Mouse (Mus musculus) ovary, adult 18-20 months (tissue): ENCODE measurements around the gene Tsfm.
A peak's percentile ranks its signal among the peaks of the same experiment; 100 is the strongest.
"Not testable (repeated sequence)": the region's sequence is repeated elsewhere in the genome, so short reads cannot be mapped to it uniquely, and the experiment has no call there.

Experiments used
- DNase-seq: peaks from one replicate; pipeline ENCODE4 v3.0.0; 2022; ENCODE audit warnings: low spot score, mixed read lengths

Gene Tsfm

DNA sequence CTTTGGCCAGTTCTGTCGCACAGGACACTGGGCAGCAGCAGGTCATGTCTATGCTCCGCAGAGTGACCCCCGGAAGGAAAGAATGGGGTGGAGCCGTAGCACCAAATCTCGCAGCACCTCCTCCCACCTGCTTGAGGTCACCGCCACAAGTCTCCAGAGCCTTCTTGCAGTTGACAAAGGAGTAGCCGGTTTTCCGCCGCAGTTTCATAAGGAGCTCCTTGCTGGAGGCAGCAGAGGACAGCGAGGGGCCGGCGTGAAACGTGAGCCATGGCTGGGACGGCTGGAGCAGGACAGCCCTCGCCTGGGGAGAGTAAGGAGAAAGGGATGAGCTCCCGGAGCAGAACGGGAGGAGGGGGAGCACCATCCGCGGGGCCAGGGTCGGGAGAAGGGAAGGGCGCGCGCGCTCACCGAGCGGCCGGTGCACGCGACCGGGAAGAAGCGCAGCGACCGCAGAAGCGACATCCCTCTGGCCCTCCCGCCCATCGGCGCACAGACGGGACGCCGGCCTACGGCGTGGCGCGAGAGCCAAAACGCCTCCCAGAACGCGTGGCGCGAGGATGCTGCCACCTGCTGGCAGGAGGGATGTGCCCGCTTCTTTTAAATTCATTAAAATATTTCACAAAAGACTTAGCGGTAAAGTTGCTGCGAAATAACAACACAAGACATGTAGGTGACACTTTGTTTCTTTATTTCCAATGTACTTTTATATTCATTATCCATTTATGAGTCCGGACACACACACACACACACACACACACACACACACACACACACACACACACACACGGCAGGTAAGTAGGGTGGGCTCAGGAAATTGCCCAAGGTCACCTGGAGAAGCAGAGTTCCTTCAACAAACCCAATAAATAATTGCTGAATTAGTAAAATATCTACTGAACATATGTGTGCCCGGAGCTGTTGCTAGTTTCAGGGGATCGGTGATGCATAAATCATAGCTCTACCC, at the start of gene Tsfm:
Tsfm (minus strand) TSS at position 505 of the 961 bp plus-strand sequence.
- DNase-seq: peak; percentile 80

DNA sequence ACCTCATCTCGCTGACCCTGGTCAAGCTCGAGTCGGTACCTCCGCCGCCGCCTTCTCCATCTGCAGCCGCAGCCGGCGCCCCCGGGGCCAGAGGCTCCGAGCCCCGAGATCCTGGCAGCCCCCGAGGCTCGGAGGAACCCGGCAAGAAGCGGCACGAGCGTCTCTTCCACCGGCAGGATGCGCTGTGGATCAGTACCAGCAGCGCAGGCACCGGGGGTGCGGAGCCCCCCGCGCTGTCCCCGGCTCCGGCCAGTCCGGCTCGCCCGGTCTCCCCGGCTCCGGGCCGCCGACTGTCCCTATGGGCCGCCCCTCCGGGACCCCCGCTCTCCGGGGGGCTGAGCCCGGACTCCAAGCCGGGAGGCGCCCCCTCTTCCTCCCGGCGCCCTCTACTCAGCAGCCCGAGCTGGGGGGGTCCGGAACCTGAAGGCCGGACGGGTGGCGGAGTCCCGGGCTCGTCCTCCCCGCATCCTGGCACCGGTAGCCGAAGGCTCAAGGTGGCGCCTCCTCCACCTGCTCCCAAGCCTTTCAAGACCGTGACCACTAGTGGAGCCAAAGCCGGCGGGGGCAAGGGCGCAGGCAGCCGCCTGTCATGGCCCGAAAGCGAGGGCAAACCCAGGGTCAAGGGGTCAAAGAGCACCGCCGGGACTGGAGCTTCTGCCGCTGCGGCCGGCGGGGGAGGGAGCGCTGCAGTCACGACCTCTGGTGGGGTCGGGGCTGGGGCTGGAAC, 49.2 kb upstream of the Tsfm start:
- DNase-seq: no peak

DNA sequence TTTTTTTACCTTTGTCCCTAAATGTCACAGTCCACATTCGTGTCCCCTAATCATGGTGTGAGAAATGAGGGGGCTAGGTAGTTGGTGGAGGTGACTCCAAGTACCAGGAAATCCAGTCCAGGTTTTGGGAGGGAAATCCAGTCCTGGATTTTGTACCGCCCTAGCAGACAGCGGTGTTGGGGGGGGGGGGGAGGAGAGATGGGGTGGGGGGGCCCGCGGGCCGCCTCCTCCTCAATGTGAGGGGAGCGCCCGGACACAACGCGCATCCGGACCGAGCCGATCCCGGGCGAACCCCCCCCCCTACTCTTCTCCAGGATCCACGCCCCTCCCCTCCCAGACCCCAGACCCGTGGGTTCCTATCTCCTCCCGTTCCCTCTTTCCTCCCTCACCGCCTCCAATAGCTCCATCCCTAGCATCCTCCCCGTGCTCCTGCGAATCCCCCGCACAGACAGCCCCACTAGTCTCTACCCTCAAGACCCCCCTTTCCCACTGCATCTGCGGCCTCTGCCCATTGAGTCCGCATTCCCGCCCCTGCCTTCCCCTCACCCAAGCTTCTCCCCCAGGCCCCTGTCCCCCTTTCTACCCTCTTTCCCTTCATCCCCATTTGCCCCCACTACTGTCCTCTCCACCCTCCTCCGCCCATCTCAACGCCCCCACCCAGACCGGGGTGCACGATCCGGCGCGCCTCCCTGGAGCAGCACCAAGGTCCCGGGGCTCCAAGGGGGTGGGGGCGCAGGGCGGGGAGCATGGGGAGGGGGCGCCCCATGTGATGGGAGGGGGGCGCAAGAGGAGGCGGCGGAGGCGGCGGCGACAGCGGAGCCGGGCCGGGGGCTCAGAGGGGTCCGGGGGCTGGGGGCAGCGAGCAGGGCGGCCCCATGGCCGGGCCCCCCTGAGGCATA, 48.3 kb upstream of the Tsfm start:
- no peak for DNase-seq

DNA sequence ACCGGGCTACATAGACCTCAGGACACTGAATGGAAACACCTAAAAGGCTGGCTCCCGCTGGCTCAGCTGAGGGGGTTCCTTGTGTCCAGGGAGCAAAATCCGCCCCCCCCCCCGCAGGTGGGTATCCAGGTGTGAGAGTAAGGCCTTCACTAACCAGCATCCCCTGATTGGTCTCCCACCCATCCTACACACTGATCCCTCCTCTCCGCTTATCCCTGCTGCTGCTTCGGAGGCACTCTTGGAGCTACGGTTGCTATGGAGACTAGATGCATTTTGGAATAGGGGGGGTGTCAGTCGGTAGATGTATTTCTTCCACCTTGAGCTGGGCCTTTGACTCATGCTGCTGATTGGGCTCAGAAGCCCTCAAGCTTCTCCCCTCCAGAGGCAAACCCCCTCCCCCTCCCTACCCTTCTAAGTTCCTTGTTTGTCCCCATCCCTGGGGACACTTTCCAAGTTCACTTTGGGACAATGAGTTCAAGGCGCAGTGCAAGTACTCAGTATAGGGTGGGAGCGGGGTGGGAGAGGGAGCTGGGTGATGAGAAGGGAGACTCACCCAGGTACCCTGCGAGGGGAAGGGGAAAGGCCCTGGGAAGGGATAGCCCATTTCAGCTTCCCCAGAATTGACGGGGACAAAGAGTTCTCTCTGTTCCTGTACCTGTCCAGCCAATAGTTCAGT, 47.5 kb upstream of the Tsfm start:
- no peak for DNase-seq

DNA sequence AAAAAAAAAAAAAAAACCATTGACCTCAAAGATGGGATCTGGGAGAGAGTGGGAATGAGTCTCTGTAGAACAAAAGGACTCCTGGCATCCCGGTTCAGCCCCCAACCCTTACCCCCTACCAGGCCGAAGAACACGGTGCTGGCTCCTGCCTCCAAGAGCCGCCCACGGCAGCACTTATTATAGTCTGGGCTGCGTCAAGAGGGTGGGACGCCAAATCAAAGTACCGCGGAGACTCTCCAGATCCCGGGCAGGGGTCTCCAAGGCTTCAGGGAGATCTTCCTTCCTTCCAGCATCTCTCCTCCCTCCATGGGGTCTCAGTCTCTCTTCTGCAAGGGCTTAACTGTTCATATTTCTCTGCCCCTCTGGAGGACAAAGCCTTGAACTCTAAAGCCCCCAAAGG, 46.9 kb upstream of the Tsfm start:
- DNase-seq: no peak

DNA sequence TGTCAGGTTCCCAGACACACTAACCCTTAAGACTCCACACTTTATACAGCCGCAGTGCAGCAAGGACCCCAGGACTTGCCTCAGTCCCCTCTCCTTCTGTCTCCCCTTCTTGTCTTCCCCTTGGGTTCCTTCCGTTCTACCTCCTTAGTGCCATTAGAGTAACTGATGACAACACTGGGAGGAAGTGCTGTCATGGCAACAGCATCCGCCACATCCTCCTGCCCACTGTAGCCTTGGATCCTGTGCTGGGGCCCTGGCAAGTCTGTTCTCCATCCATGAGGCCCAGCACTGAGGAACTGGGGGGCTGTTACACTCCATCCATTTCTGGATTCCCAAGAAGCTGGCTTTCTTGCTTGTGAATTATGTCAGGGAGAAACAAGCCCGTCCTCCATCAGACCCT, 45.4 kb upstream of the Tsfm start:
- no peak for DNase-seq

DNA sequence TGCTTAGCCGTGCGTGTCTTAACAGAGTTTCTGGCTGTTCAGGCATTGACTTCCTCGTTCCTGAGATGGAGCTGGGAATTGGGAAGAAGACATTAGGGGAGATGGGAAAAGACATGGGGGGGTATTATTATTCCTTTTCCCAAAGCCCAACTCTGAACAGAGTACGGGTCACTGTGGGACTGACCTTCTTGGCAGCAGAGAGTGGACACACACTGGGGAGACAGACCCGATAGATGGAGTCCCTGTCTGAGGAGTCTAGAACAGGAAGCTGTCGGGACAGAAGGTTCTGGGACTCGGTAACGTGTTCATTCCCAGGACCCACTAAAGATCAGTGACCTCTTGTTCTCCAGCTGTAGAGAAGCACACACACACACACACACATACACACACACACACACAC, 45.0 kb upstream of the Tsfm start:
- DNase-seq: no peak

DNA sequence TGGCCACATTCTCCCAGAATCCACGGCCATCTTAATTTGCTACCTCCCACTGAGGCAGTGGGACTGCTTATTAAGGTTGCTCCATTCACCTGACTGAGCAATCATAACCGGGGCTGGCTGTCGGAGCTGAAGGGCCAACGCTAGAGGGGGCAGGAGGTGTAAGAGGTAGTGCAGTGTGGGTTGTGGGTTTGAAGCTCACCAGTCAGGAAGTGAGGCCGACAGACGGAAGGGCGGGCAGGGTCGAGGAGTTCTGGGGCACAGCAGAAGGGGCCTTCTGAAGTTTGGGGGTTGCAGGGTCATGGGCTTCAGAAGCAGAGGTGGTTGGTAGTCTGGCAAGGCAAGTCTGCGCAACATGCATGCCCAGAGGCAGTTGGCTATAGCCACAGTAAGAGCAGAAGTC, 44.4 kb upstream of the Tsfm start, which contains the start of gene Agap2:
Agap2 (plus strand) TSS at position 205 of the 400 bp plus-strand sequence.
- DNase-seq: no peak

DNA sequence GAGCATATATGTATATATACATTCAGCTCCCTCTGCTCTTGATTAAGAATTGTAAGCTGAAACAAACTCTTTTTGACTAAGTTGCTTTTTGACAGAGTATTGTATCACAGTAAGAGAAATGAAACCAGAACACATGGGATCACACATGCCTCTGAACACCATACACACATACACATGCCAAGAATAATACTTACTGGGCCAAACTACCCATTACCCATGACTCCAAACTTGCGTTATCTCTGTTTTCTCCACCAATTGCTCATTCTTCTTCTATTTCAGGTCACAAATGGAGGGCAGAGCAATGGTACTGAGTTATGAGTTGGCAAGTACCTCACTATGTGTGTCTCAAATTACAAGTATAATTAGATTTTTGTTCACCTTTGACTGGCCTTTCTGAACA, 43.3 kb upstream of the Tsfm start:
- DNase-seq: no peak

DNA sequence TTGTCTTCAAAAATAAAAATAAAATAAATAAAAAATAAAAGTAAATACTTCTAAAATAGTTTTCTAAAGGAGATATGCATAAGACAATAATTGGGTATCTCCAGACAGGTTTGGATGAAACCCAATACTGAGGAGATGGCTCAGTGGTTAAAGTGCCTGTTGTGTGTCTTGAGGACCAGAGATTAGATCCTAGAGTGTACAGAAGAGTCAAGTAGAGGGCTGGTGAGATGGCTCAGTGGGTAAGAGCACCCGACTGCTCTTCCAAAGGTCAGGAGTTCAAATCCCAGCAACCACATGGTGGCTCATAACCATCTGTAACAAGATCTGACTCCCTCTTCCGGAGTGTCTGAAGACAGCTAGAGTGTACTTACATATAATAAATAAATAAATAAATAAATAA, 42.3 kb upstream of the Tsfm start:
- DNase-seq: not testable (repeated sequence)

DNA sequence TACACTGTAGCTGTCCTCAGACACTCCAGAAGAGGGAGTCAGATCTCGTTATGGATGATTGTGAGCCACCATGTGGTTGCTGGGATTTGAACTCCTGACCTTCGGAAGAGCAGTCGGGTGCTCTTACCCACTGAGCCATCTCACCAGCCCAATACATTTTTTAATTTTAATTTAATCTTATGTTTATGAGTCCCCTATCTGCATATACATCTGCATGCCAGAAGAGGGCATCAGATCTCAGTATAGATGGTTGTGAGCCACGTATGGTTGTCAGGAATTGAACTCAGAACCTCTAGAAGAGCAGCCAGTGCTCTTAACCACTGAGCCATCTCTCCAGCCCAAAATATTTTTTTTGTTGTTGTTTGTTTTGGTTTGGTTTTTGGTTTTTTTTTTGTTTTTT, 41.6 kb upstream of the Tsfm start:
- DNase-seq: not testable (repeated sequence)

DNA sequence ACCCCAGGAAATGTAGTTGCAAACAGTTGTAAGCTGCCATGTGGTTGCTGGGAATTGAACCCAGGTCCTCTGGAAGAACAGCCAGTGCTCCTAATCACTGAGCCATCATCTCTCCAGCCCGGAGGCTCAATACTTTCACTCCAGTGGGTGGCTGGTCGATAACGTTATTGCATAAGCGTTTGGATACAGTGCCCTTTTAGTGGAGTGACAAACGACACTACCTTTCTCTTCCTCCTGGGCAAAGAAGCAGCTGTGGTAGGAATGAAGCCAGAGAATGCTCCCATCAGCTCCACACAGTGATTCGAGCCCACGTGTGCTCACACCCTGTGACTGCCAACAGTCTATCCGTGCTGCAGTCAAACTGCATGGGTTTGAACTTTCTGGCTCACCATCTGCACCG, 40.6 kb upstream of the Tsfm start:
- DNase-seq: no peak

DNA sequence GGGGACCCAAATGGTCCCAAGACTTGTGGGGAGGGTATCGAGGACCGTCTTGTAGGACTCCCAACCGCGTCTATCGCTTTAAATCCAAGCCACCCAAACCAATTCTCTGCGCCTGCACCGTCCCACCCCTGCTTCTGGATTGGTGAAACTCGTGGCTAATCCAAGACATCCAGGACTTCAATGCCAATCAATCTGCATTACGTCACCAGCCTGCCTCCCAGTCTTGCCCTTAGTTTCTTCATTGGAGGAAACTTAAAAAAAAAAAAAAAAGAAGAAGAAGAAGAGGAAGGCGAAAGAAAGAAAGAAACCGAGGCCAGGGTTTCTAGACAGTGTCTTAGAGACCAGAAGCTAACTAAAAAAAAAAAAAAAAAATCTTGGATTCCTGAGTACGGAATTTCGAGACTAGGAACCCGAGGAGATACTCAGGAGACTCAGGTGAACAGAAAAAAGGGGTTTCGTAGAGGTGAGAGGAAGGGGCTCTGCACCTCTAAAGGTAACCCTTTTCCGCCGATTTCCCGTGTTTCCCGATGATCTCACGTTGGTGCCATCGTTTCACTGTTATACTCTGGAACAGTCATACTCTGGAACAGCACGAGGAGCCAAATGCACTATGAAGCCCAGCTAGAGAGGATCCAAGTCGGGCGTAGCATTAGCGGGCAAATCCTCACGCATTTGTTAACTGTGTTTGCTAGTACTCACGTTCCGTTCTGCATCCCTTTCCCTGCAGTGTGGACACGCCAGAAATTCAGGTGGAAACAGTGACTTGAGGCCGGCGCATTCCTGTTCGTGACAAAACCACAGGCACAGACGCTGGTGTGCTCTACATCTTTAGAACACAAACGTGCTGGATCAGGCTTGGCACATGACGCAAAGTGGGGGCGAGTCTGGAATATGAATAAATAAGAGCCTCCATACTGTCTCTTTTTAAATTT, 39.8 kb upstream of the Tsfm start, which contains the start of gene Tspan31:
Tspan31 (minus strand) TSS at position 75 of the 932 bp plus-strand sequence.
- peak; percentile 92 for DNase-seq

DNA sequence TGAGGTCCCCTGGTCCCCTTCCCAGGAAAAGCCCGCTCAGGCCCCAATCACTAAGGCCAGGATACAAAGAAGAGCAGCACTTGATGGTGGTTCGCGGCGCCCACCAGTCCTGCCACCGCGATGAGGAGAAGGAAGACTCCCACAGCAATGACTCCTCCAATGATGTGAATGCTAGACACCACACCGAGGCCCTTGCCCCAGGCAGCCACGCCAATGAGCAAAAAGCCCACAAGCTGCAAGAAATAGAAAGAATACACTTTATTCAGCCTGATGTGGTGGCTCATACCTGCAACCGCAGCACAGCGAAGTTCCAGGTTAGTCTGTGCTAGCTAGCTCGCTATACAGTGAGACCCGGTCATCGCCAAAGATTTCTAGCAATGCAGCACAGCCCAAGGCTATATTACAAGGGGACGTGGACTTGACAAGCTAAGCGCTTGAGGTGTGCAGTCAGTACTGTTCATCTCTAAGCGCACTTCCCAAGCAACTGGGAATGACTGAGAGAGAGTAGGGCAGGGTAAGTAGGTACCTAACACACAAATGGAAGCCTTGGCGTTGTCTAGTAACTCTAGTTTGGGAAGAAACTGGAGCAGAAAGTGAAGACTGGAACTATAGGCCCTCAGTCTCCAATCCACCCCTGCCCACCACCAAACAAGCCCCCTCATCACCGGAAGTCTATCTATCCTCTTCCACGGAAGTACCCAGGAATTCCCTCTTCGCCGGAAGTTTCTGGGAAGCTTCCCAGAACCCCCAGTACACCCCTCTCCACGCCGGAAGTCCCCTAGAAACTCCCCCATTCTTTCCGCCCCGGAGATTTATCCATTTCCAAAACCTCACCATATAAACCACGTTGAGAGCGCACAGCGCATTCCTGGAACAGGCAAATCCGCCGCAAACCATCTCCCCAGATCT, 38.9 kb upstream of the Tsfm start:
- no peak for DNase-seq

DNA sequence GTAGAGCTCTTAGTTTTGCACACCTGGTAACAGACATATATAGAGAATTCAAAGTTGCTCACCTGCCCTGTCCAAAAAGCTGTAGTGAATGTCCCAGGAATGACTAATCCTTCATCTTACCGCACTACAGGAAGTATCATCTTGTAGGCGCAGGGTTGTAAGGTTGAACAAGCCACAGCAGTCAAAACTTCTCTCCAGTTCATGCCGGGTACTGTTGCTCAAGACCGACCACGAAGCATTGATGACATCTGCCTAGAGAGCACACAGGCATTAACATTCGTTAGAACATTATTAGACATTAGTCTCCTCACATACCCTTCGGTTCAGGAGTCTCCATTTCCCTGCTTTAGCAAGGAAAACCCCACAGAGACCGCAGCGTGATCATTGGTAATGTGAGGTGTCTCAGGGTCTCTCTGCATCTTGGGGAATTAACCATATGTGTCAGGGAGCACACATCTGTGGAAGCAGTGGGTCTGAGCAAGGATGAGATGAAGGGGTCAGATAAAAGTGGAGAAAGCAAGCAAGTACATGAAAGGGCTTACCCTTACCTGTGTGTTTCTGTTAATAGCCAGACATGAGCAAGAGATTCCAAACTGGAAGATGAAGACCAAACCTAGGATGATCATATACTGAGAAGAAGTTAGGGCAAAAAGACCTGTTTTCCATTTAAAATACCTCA, 37.9 kb upstream of the Tsfm start:
- no peak for DNase-seq

DNA sequence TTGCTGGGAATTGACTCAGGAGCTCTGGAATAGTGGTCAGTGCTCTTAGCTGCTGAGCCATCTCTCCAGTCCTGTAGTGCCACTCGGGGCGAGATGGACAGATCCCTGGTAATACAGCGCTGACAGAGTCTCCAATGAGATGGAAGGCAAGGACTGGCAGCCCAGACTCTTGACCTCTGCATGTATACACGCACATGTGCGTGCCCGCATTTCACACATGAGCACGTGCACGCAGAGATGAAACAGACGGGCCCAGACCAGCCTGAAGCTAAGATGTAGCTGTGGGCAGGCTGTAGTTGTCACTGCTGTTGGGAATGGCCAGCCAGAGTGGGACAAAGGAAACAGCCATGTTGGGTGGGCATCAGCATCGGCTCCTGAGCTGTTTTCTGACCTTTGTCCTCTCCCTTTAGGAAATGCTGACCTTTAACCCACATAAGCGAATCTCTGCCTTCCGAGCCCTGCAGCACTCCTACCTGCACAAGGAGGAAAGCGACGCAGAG, 35.9 kb upstream of the Tsfm start:
- DNase-seq: no peak

DNA sequence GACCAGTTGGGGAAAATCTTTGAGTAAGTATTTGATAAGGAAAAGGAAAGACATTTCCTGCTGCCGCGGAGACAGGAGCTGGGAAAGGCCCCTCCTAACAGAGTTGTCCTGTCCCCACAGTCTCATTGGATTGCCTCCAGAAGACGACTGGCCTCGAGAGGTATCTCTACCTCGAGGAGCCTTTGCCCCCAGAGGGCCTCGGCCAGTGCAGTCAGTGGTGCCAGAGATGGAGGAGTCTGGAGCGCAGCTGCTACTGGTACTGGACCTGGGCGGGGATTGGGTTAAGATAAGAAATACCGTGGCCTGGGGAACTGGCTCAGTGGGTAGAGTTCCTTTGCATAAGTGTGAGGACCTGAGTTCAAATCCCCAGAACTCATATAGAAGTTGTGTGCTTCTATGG, 35.3 kb upstream of the Tsfm start:
- no peak for DNase-seq
